18 mouse cellular contexts compared by ENCODE assay signal in the genomic region with DNA sequence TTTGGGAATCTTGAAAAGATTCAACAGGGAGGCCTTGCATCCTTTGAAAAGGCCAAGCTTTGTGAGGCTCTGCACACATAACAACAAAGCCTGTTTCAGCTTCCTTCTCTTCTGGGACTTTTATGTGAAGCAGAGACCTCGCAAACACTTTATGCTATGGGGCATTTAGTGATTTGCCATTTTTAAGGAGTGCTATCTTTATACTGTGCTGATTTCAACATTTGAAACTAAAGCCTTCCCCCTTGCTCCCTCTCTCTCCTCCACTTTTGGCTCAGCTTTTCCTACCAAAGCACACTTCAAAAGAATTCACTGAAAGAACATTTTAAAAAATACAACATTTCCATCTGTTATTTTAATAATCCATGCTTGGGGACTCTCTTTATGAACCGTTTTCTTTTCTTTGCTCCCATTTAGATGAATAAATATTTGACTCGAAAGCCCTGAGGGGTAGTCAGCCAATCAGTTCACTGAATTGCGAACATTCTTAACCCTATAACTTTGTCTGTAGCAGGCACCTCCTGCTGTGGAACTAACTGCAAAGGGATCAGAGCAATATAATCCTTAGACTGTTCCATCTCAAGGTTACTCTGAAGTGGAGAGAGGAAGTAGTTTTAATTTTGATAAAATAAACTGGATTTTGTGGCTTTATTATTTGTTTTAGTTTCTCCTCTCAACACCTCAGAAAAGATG.
DNase-seq lines count a peak whose midpoint lies in the region; ATAC-seq and TF ChIP-seq lines count a peak whose summit lies in the region.
"Had no signal": no experiment of that assay in that cellular context is flagged by ENCODE, and none has a peak within 500 bp of the region (broad histone marks: within the 10 kb centered on the region; RNA-seq: fewer than 3 reads in every experiment).

No protein-coding gene starts in this region.

- intact Hi-C loops in heart, postnatal 14 days (cut with DNase I), result no loop called here

- no peak overlapping the region for H3K4me2 ChIP-seq in hindbrain, embryonic 11.5 days (replicated peaks; ENCODE audit: low read depth, low read length)
- no peak overlapping the region for H3K4me2 ChIP-seq in hindbrain, postnatal 0 days (ENCODE audit: low read depth, low read length)
- H3K4me2 ChIP-seq in embryonic facial prominence, embryonic 14.5 days (ENCODE audit: low read depth, low read length), result no peak overlapping the region
- H3K4me2 ChIP-seq in intestine, embryonic 15.5 days (replicated peaks), result no peak overlapping the region
- H3K4me2 ChIP-seq: neural tube, embryonic 12.5 days had no signal

- H3K27me3 ChIP-seq in hindbrain, embryonic 11.5 days (ENCODE audit: control insufficient read depth, insufficient read depth, low read length), result no peaks in the 10 kb centered on the region
- H3K27me3 ChIP-seq in hindbrain, postnatal 0 days (ENCODE audit: insufficient read depth, low read length), result no peaks in the 10 kb centered on the region
- no peaks in the 10 kb centered on the region for H3K27me3 ChIP-seq in embryonic facial prominence, embryonic 14.5 days (replicated peaks; ENCODE audit: control insufficient read depth, insufficient read depth, low read length)
- H3K27me3 ChIP-seq in intestine, embryonic 15.5 days (replicated peaks), result no peaks in the 10 kb centered on the region
- H3K27me3 ChIP-seq: neural tube, embryonic 12.5 days had no signal

- H3K36me3 ChIP-seq in hindbrain, embryonic 11.5 days (ENCODE audit: control insufficient read depth, insufficient read depth, low read length), result no peaks in the 10 kb centered on the region
- no peaks in the 10 kb centered on the region for H3K36me3 ChIP-seq in hindbrain, postnatal 0 days (ENCODE audit: insufficient read depth, low read length)
- no peaks in the 10 kb centered on the region for H3K36me3 ChIP-seq in embryonic facial prominence, embryonic 14.5 days (ENCODE audit: control insufficient read depth, insufficient read depth, low read length)
- H3K36me3 ChIP-seq in intestine, embryonic 15.5 days, result no peaks in the 10 kb centered on the region
- H3K36me3 ChIP-seq: neural tube, embryonic 12.5 days had no signal

- no peak overlapping the region for H3K27ac ChIP-seq in hindbrain, embryonic 11.5 days (ENCODE audit: low read depth, low read length)
- H3K27ac ChIP-seq in hindbrain, postnatal 0 days, result no peak overlapping the region
- H3K27ac ChIP-seq in embryonic facial prominence, embryonic 14.5 days (replicated peaks; ENCODE audit: low read depth, low read length), result no peak overlapping the region; the same call in 1 of the 2 replicates
- no peak overlapping the region for H3K27ac ChIP-seq in intestine, embryonic 15.5 days
- H3K27ac ChIP-seq: neural tube, embryonic 12.5 days had no signal

- H3K4me3 ChIP-seq in hindbrain, embryonic 11.5 days (ENCODE audit: low read depth, low read length), result no peak overlapping the region
- no peak overlapping the region for H3K4me3 ChIP-seq in hindbrain, postnatal 0 days (ENCODE audit: low read length)
- no peak overlapping the region for H3K4me3 ChIP-seq in embryonic facial prominence, embryonic 14.5 days (ENCODE audit: low read depth, low read length)
- H3K4me3 ChIP-seq in intestine, embryonic 15.5 days (replicated peaks), result no peak overlapping the region
- H3K4me3 ChIP-seq: neural tube, embryonic 12.5 days had no signal

- TF ChIP-seq CTCF in hindbrain, postnatal 0 days (IDR thresholded peaks at IDR 0.05; ENCODE audit: low read depth), result no peak

- DNase-seq in hindbrain, embryonic 11.5 days (ENCODE audit: low spot score), result no peak
- no peak for DNase-seq in hindbrain, postnatal 0 days (ENCODE audit: low spot score)
- peak; percentile 64 for DNase-seq in embryonic facial prominence, embryonic 14.5 days (ENCODE audit: low spot score)
- DNase-seq in mesoderm, embryonic 11.5 days (ENCODE audit: low read depth, low spot score), result peak; percentile 42
- peak; percentile 5 for DNase-seq in retina, embryonic 14.5 days (ENCODE audit: low spot score)
- DNase-seq in heart, postnatal 14 days, result no peak
- DNase-seq: adrenal gland, postnatal 25 days; cerebellum, adult 9-11 months; gastrocnemius, postnatal 25 days; kidney, adult 18-20 months; kidney, postnatal 25 days; layer of hippocampus, adult 9-11 months; liver; liver, postnatal 0 days; right cerebral cortex, adult 18-20 months had no signal

- WGBS in hindbrain, embryonic 11.5 days, result 45% methylated on average over 4 of the region's 4 CpGs
- WGBS in hindbrain, postnatal 0 days, result 28% methylated on average over 4 of the region's 4 CpGs
- 25% methylated on average over 4 of the region's 4 CpGs for WGBS in embryonic facial prominence, embryonic 14.5 days
- 63% methylated on average over 4 of the region's 4 CpGs for WGBS in intestine, embryonic 15.5 days

- H3K4me1 ChIP-seq in hindbrain, embryonic 11.5 days (replicated peaks; ENCODE audit: control insufficient read depth, insufficient read depth, low read length), result no peaks in the 10 kb centered on the region
- H3K4me1 ChIP-seq in hindbrain, postnatal 0 days (ENCODE audit: insufficient read depth, low read length), result no peaks in the 10 kb centered on the region
- peaks cover 7% of the 10 kb centered on the region for H3K4me1 ChIP-seq in embryonic facial prominence, embryonic 14.5 days (ENCODE audit: control insufficient read depth, insufficient read depth, low read length)
- H3K4me1 ChIP-seq in intestine, embryonic 15.5 days (replicated peaks), result no peaks in the 10 kb centered on the region
- H3K4me1 ChIP-seq: neural tube, embryonic 12.5 days had no signal

- no peak overlapping the region for H3K9ac ChIP-seq in hindbrain, embryonic 11.5 days (ENCODE audit: low read depth, low read length)
- no peak overlapping the region for H3K9ac ChIP-seq in hindbrain, postnatal 0 days (replicated peaks; ENCODE audit: low read length)
- no peak overlapping the region for H3K9ac ChIP-seq in embryonic facial prominence, embryonic 14.5 days (ENCODE audit: low read depth, low read length)
- H3K9ac ChIP-seq in intestine, embryonic 15.5 days, result no peak overlapping the region
- H3K9ac ChIP-seq: liver, postnatal 0 days; neural tube, embryonic 12.5 days had no signal

- H3K9me3 ChIP-seq in hindbrain, embryonic 11.5 days (ENCODE audit: control insufficient read depth, low read length), result no peaks in the 10 kb centered on the region
- H3K9me3 ChIP-seq in hindbrain, postnatal 0 days (ENCODE audit: low read length), result no peaks in the 10 kb centered on the region
- H3K9me3 ChIP-seq in embryonic facial prominence, embryonic 14.5 days (ENCODE audit: control insufficient read depth, low read length), result peaks cover 3% of the 10 kb centered on the region; the same call in 1 of the 2 replicates
- H3K9me3 ChIP-seq in intestine, embryonic 15.5 days, result no peaks in the 10 kb centered on the region
- H3K9me3 ChIP-seq: neural tube, embryonic 12.5 days had no signal

- peak; percentile 40; the same call in 1 of the 2 replicates for ATAC-seq in hindbrain, embryonic 11.5 days (ENCODE audit: low FRiP score)
- ATAC-seq in hindbrain, postnatal 0 days, result no peak
- no peak for ATAC-seq in embryonic facial prominence, embryonic 14.5 days (ENCODE audit: low read depth)
- ATAC-seq in intestine, embryonic 15.5 days, result no peak
- ATAC-seq: hindbrain, embryonic 16.5 days; liver, postnatal 0 days had no signal

Comparison
In these comparisons a context has a peak if more than half of its experiments do, and no peak if none do; other contexts are left out.
1. DNase-seq: peak in embryonic facial prominence, embryonic 14.5 days (single experiment), mesoderm, embryonic 11.5 days (single experiment) and retina, embryonic 14.5 days (single experiment); none in hindbrain, embryonic 11.5 days (single experiment), hindbrain, postnatal 0 days (single experiment) and heart, postnatal 14 days (0 of 2).